Mouse (Mus musculus): ENCODE data around the gene AU040320. TPM values are rescaled to one million over a fixed set of nuclear protein-coding genes. Genes with fewer than 3 reads are reported as not detected.

Gene AU040320
- polyA plus RNA-seq, 1 experiment from 2014 or later: 47.2 TPM

DNA sequence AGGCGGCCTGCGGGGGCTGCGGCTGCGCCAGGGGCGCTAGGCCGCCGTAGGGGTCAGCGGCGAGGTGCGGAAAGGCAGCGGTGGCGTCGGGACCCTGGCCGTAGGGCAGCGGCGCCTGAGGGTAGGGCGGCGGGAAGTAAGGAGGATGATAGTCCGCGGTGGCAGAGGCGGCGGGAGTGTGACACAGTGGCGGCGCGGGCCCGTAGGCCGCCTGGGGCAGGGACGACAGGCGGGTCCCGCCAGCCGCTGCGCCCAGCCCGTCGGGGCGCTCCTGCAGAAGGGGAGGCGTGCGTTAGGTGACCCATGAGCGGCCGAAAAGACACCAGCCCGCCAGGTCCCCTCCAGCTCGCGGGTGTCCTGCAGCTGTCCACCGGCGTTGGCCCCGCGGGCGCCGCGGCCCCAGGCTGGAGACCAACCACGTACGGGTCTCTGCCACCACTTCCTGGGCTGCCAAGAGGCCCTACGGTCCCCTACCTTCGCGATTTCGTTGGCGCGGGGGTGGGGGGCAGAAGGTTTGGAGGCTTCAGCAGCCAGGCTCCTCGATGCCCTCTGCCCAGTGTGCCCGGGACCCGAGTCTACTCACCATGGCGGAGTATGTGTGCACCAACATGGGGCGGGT is 17.9 kb upstream of the AU040320 start:
- ATAC-seq (ENCODE audit: low read depth): no peak
- peaks cover 49% of the 10 kb centered on the region for H3K27me3 ChIP-seq (ENCODE audit: control insufficient read depth, insufficient read depth, low read length)
- 3% methylated on average over 40 of the region's 62 CpGs for WGBS
- H3K9me3 ChIP-seq (ENCODE audit: control insufficient read depth, low read length): no peaks in the 10 kb centered on the region
- H3K36me3 ChIP-seq (ENCODE audit: control insufficient read depth, insufficient read depth, low read length): no peaks in the 10 kb centered on the region
- peak overlapping the region; percentile 27 for H3K4me2 ChIP-seq (ENCODE audit: low read depth, low read length)
- H3K4me3 ChIP-seq (ENCODE audit: low read depth, low read length): peak overlapping the region; percentile 18
- no peak overlapping the region for H3K9ac ChIP-seq (replicated peaks; ENCODE audit: low read depth, low read length)
- H3K27ac ChIP-seq (ENCODE audit: low read depth, low read length): no peak overlapping the region
- 0 out of 2 replicates have a peak, but pooled peaks cover 5% of the 10 kb centered on the region for H3K4me1 ChIP-seq (ENCODE audit: control insufficient read depth, insufficient read depth, low read length)

DNA sequence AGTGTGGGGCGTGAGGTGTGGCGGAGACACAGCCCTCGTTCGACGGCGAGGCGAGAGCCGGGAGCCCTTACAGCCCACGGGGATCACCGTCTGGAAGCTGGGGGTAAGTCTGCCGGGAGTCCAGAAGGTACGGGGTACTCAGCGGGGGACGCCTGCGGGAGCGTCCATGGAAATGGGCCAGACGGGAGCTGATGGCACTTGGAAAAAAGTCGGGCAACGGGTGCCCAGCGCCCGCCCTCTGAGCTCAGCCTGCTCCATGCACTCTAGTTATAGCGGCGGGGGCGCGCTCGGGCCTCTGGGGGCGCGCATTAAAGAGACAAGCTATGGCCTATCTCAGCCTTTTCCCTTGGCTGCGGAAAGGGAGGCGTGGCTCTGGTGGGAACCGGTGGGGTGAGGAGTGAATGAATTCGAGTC is 17.3 kb upstream of the AU040320 start, which contains the start of gene Tfap2e:
Gene Tfap2e, minus strand, starts transcription at position 240 of the 414 bp plus-strand sequence.
- Histone ChIP-seq H3K9me3 (ENCODE audit: control insufficient read depth, low read length) (no peaks in the 10 kb centered on the region), H3K4me2 (ENCODE audit: low read depth, low read length) (peak within 1 kb of the TSS; percentile 27), H3K4me1 (ENCODE audit: control insufficient read depth, insufficient read depth, low read length) (0 out of 2 replicates have a peak, but pooled peaks cover 5% of the 10 kb centered on the region), H3K9ac (replicated peaks; ENCODE audit: low read depth, low read length) (no peak within 1 kb of the TSS), H3K27ac (ENCODE audit: low read depth, low read length) (no peak within 1 kb of the TSS), H3K4me3 (ENCODE audit: low read depth, low read length) (peak within 1 kb of the TSS; percentile 18), H3K36me3 (ENCODE audit: control insufficient read depth, insufficient read depth, low read length) (no peaks in the 10 kb centered on the region), H3K27me3 (ENCODE audit: control insufficient read depth, insufficient read depth, low read length) (peaks cover 44% of the 10 kb centered on the region)
- no peak for ATAC-seq (ENCODE audit: low read depth)
- under 1% methylated on average over 32 of the region's 32 CpGs for WGBS

DNA sequence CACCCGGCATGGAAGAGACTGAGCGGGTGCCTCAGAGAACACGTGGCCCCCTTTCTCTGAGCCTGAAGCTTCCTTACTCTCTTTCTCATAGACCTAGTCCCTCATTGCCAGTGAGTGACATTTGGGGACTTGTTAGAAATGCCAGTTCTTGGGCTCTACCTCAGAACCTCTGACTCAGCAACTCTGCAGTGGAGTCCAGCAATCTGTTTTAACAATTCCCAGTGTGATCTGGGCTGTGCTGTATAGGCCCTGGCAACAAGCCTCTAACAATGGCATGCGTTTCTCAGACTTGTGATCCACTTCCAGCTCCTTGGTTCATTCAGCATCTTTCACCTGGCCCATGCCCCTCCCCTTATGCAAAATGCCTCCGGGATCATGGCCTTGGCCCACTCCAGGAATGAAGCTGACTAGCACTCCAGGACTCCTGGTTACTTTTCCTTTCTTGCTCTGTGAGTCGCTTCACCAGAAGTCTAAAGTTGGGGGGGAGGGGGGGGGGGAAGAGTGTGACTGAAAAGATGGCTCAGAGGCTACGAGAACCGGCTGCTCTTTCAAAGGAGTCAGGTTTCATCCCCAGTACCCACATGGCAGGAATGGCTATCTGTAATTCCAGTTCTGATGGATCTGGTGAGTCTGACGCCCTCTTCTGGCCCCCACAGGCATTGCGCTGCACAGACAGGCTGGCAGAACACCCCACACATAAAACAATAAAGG is 13.2 kb upstream of the AU040320 start:
- peaks cover 9% of the 10 kb centered on the region; the same call in 1 of the 2 replicates for H3K36me3 ChIP-seq (ENCODE audit: control insufficient read depth, insufficient read depth, low read length)
- no peak overlapping the region for H3K27ac ChIP-seq (ENCODE audit: low read depth, low read length)
- no peaks in the 10 kb centered on the region for H3K9me3 ChIP-seq (ENCODE audit: control insufficient read depth, low read length)
- H3K27me3 ChIP-seq (ENCODE audit: control insufficient read depth, insufficient read depth, low read length): peaks cover 24% of the 10 kb centered on the region
- no peak for ATAC-seq (ENCODE audit: low read depth)
- no peak overlapping the region for H3K9ac ChIP-seq (replicated peaks; ENCODE audit: low read depth, low read length)
- 22% methylated on average over 10 of the region's 10 CpGs for WGBS
- 0 out of 2 replicates have a peak, but pooled peaks cover 5% of the 10 kb centered on the region for H3K4me1 ChIP-seq (ENCODE audit: control insufficient read depth, insufficient read depth, low read length)
- no peak overlapping the region for H3K4me2 ChIP-seq (ENCODE audit: low read depth, low read length)
- H3K4me3 ChIP-seq (ENCODE audit: low read depth, low read length): no peak overlapping the region

DNA sequence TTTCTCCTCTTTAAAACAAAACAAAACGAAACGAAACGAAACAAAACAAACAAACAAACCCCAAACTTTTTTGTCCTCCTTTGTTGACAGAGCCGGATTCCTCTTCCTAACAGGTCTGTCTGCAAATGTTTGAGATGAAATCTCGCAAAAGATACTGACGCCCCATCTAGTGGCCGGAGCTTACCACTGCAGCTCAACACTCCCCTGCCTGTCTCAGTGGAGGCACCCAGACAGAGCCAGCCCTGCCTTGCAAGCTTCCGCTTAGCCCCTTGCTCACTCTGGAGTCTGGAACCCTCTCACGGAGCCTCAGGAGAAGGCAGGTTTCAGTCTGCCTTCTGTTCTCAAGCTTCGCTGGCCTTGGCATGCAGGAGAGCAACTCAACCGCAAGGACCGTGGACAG is 11.9 kb upstream of the AU040320 start:
- H3K9ac ChIP-seq (replicated peaks; ENCODE audit: low read depth, low read length): no peak overlapping the region
- H3K4me3 ChIP-seq (ENCODE audit: low read depth, low read length): no peak overlapping the region
- no peaks in the 10 kb centered on the region for H3K4me1 ChIP-seq (ENCODE audit: control insufficient read depth, insufficient read depth, low read length)
- ATAC-seq (ENCODE audit: low read depth): peak; percentile 62; the same call in 1 of the 2 replicates
- H3K9me3 ChIP-seq (ENCODE audit: control insufficient read depth, low read length): no peaks in the 10 kb centered on the region
- peaks cover 9% of the 10 kb centered on the region for H3K36me3 ChIP-seq (ENCODE audit: control insufficient read depth, insufficient read depth, low read length)
- no peak overlapping the region for H3K4me2 ChIP-seq (ENCODE audit: low read depth, low read length)
- H3K27ac ChIP-seq (ENCODE audit: low read depth, low read length): no peak overlapping the region
- peaks cover 17% of the 10 kb centered on the region for H3K27me3 ChIP-seq (ENCODE audit: control insufficient read depth, insufficient read depth, low read length)
- 4% methylated on average over 12 of the region's 12 CpGs for WGBS

DNA sequence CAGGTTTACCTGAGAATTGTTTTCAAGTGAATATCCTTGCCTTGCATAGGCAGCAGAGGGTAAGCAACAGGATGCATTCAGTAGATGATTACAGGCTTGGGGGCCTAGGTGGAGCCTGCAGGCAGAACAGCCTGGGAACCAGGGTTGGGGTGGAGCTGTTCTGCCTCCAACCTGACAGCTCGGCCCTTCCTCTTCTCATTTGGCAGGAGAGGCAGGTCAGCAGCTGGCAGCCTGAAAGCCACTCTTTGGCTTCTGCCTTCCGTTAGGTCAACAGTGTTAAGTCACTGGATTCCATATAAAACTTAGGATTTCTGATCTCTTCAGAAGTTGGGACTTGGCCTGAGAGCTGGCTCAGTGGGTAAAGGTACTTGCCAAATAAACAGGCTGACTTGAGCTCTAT is 10.4 kb upstream of the AU040320 start:
- Histone ChIP-seq H3K36me3 (ENCODE audit: control insufficient read depth, insufficient read depth, low read length) (peaks cover 14% of the 10 kb centered on the region), H3K27ac (ENCODE audit: low read depth, low read length) (no peak overlapping the region), H3K4me3 (ENCODE audit: low read depth, low read length) (no peak overlapping the region), H3K9ac (replicated peaks; ENCODE audit: low read depth, low read length) (no peak overlapping the region), H3K4me1 (ENCODE audit: control insufficient read depth, insufficient read depth, low read length) (no peaks in the 10 kb centered on the region), H3K27me3 (ENCODE audit: control insufficient read depth, insufficient read depth, low read length) (peaks cover 4% of the 10 kb centered on the region), H3K9me3 (ENCODE audit: control insufficient read depth, low read length) (no peaks in the 10 kb centered on the region), H3K4me2 (ENCODE audit: low read depth, low read length) (no peak overlapping the region)
- WGBS: 56% methylated on average over 2 of the region's 2 CpGs
- no peak for ATAC-seq (ENCODE audit: low read depth)

DNA sequence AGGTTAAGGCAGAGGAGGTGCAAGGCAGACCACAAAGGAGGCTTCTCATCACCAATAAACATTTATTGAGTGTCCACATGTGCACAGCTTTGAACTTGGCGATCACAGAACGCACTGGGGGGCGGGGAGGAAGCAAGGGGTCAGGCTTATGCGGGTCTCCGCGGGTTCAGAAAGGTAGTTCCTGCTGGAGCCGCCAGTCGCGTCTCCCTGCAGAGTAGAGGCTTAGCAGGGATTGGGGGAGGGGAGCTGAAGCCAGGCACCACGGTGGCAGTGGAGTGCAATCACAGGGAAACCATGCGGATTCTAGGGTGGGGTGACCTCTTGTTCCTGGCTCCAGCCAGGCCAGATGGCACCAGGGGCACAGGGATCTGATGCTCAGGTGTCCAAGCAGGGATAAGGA is 9.6 kb upstream of the AU040320 start:
- H3K4me1 ChIP-seq (ENCODE audit: control insufficient read depth, insufficient read depth, low read length): peaks cover 2% of the 10 kb centered on the region; the same call in 1 of the 2 replicates
- peaks cover 20% of the 10 kb centered on the region for H3K36me3 ChIP-seq (ENCODE audit: control insufficient read depth, insufficient read depth, low read length)
- H3K4me2 ChIP-seq (ENCODE audit: low read depth, low read length): no peak overlapping the region
- no peaks in the 10 kb centered on the region for H3K9me3 ChIP-seq (ENCODE audit: control insufficient read depth, low read length)
- no peak overlapping the region for H3K4me3 ChIP-seq (ENCODE audit: low read depth, low read length)
- no peak for ATAC-seq (ENCODE audit: low read depth)
- WGBS: 6% methylated on average over 11 of the region's 11 CpGs
- H3K27ac ChIP-seq (ENCODE audit: low read depth, low read length): no peak overlapping the region
- H3K27me3 ChIP-seq (ENCODE audit: control insufficient read depth, insufficient read depth, low read length): no peaks in the 10 kb centered on the region
- no peak overlapping the region for H3K9ac ChIP-seq (replicated peaks; ENCODE audit: low read depth, low read length)

DNA sequence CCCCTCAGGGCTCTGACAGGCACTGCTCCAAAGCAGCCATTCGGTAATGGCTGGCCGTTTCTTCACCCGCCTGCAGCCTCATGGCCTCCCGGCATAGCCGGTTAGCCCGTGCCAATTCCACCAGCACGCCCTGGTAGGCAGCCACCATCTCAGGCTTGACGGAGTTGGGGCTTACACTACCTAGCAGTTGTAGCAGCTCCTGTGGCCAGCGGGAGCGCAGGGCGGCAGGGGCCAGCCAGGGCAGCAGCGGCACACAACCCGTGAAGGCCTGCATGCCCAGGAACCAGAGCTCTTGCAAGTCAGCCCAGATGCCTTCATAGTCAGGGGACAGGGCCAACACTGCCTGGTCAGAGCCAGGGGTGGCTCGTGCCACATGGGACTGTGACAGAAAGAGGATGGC is 8.5 kb upstream of the AU040320 start:
- WGBS: 90% methylated on average over 14 of the region's 14 CpGs
- no peak for ATAC-seq (ENCODE audit: low read depth)
- Histone ChIP-seq H3K4me3 (ENCODE audit: low read depth, low read length) (no peak overlapping the region), H3K9me3 (ENCODE audit: control insufficient read depth, low read length) (no peaks in the 10 kb centered on the region), H3K27ac (ENCODE audit: low read depth, low read length) (no peak overlapping the region), H3K36me3 (ENCODE audit: control insufficient read depth, insufficient read depth, low read length) (peaks cover 30% of the 10 kb centered on the region), H3K4me1 (ENCODE audit: control insufficient read depth, insufficient read depth, low read length) (peaks cover 12% of the 10 kb centered on the region), H3K4me2 (ENCODE audit: low read depth, low read length) (no peak overlapping the region), H3K9ac (replicated peaks; ENCODE audit: low read depth, low read length) (no peak overlapping the region), H3K27me3 (ENCODE audit: control insufficient read depth, insufficient read depth, low read length) (no peaks in the 10 kb centered on the region)

DNA sequence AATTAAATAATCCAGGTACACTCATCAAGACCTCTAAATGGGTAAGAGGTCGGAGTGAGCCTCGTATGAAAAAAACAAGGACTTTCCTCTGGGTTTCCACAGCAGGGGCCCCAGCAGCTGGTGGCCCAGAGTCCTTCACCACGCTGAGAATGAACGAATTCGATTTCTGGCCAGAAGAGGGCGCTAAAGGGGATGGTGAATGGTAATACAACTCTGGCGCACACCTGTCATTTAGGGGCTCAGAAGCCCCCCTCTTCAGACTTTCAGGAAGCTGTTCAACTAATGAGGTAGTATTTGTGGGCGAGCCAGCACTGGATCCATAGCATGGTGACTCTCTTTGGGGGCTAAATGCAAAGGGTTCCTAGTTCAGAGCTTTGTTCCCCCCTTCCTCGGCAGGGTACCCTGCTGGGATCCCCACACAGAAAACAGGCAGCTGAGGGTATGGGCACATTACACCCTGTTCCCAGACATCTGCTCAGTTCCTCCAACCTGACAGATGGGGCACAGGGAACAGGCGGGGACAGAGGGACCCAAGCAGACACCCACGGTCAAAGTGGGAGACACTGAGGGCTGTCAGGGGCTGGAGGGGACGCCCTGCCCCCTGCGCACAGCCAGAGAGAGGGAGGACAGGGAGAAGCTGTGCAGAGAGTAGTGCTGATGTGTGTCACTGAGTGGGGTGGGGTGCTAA is 7.7 kb upstream of the AU040320 start:
- ATAC-seq (ENCODE audit: low read depth): no peak
- H3K9ac ChIP-seq (replicated peaks; ENCODE audit: low read depth, low read length): no peak overlapping the region
- H3K27me3 ChIP-seq (ENCODE audit: control insufficient read depth, insufficient read depth, low read length): no peaks in the 10 kb centered on the region
- no peak overlapping the region for H3K27ac ChIP-seq (ENCODE audit: low read depth, low read length)
- 32% methylated on average over 13 of the region's 13 CpGs for WGBS
- H3K36me3 ChIP-seq (ENCODE audit: control insufficient read depth, insufficient read depth, low read length): peaks cover 30% of the 10 kb centered on the region
- H3K4me1 ChIP-seq (ENCODE audit: control insufficient read depth, insufficient read depth, low read length): peaks cover 19% of the 10 kb centered on the region
- H3K4me2 ChIP-seq (ENCODE audit: low read depth, low read length): no peak overlapping the region
- H3K4me3 ChIP-seq (ENCODE audit: low read depth, low read length): no peak overlapping the region
- no peaks in the 10 kb centered on the region for H3K9me3 ChIP-seq (ENCODE audit: control insufficient read depth, low read length)

Data from neural tube, embryonic 14.5 days (tissue).